Mouse (Mus musculus) bone marrow macrophage, adult 2 months (primary cell): ENCODE data around the gene Galnt17. TPM values are rescaled to one million over a fixed set of nuclear protein-coding genes. Genes with fewer than 3 reads are reported as not detected.

Experiments
- H3K27ac ChIP-seq: 2 replicates; pipeline ENCODE4 v1.5.1; 2012; ENCODE audit warnings: low read depth, low read length; ENCODE audit not compliant: insufficient read depth
- H3K4me1 ChIP-seq: 2 replicates; pipeline ENCODE4 v1.6.1; 2012; ENCODE audit warnings: low read length; ENCODE audit not compliant: control insufficient read depth, insufficient read depth
- H3K4me3 ChIP-seq: 2 replicates; pipeline ENCODE4 v1.5.1; 2012; ENCODE audit warnings: mild to moderate bottlenecking, low read length, moderate library complexity; ENCODE audit not compliant: insufficient read depth
- CTCF ChIP-seq: IDR thresholded peaks from 2 replicates; pipeline ENCODE4 v1.5.1; 2012; ENCODE audit warnings: low read depth, mild to moderate bottlenecking, low read length, moderate library complexity
- POLR2A ChIP-seq: IDR thresholded peaks from 2 replicates; pipeline ENCODE4 v1.6.1; 2012; ENCODE audit warnings: mild to moderate bottlenecking, low read depth, low read length, borderline replicate concordance
- polyA plus RNA-seq: library from polyadenylated mRNA; stranded (reverse); fragments of >200 nt; gene quantifications from 2 replicates; pipeline ENCODE4 v1.2.4, GENCODE M21; 2012; ENCODE audit not compliant: missing spikeins, insufficient read depth, insufficient read length

The Galnt17 gene
- polyA plus RNA-seq, 1 experiment: not detected

- Histone ChIP-seq H3K4me1 (no peaks in the 10 kb centered on the region), H3K27ac (no peak overlapping the region), H3K4me3 (no peak overlapping the region)
- TF ChIP-seq CTCF (no peak), POLR2A (no peak)
These were observed 90.1 kb downstream of the Galnt17 start for GRCm38 (mm10) chr5:131218221-131218620.

DNA sequence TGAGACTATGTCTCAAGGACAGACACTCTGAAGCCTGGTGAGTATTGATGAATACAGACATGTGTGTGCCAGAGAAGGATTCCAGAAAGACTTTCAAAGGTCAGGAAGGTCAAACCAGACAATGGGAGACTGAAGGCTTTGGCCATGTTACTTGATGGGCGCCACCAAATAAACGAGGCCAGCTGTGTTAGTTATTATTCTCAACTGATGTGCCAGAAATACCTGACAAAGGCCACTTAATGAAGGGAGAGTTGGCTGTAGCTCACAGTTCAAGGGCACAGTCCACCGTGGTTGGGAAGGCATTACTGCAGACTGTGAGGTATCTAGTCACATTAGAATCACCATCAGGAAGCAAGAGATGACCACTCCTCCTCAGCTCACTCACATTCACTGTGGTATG lies 96.7 kb downstream of the Galnt17 start:
- TF ChIP-seq POLR2A: no peak
- TF ChIP-seq CTCF: no peak
- no peaks in the 10 kb centered on the region for H3K4me1 ChIP-seq
- H3K27ac ChIP-seq: no peak overlapping the region
- H3K4me3 ChIP-seq: no peak overlapping the region

DNA sequence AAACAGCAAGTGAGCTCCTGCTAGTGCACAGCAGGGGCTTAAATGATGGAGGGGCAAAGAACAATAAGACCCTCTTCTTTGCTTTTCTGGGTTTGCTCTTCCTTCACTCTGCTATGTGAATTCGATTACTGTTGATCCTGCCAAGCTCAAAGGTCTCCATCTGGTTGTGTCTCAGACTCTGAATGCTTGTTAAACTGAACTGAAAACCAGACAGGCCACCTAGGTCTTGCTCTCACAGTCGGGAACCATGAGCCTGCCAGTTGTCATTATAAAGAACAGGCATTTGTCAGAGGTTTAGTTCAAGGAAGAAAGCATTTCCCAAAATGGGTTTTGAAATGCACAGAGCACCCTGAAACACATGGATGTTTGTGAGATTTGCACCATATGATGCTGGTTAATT lies 107.2 kb downstream of the Galnt17 start:
- no peak overlapping the region for H3K27ac ChIP-seq
- no peaks in the 10 kb centered on the region for H3K4me1 ChIP-seq
- no peak for TF ChIP-seq POLR2A
- no peak for TF ChIP-seq CTCF
- H3K4me3 ChIP-seq: no peak overlapping the region

GRCm38 (mm10) chr5:131192311-131192710 lies 116.0 kb downstream of the Galnt17 start:
- H3K27ac ChIP-seq: no peak overlapping the region
- H3K4me1 ChIP-seq: no peaks in the 10 kb centered on the region
- TF ChIP-seq POLR2A (no peak), CTCF (no peak)
- H3K4me3 ChIP-seq: no peak overlapping the region

- Histone ChIP-seq H3K4me3 (no peak overlapping the region), H3K4me1 (no peaks in the 10 kb centered on the region), H3K27ac (no peak overlapping the region)
- no peak for TF ChIP-seq POLR2A
- TF ChIP-seq CTCF: no peak
These were observed 123.7 kb downstream of the Galnt17 start for GRCm38 (mm10) chr5:131184566-131184965.

- TF ChIP-seq POLR2A (no peak), CTCF (no peak)
- H3K27ac ChIP-seq: no peak overlapping the region
- H3K4me3 ChIP-seq: no peak overlapping the region
- no peaks in the 10 kb centered on the region for H3K4me1 ChIP-seq
These were observed 127.1 kb downstream of the Galnt17 start for GRCm38 (mm10) chr5:131181231-131181630.

- Histone ChIP-seq H3K4me1 (no peaks in the 10 kb centered on the region), H3K4me3 (no peak overlapping the region), H3K27ac (no peak overlapping the region)
- no peak for TF ChIP-seq CTCF
- TF ChIP-seq POLR2A: no peak
These were observed 127.5 kb downstream of the Galnt17 start for GRCm38 (mm10) chr5:131180756-131181155.

GRCm38 (mm10) chr5:131177851-131178250 lies 130.4 kb downstream of the Galnt17 start:
- Histone ChIP-seq H3K27ac (no peak overlapping the region), H3K4me1 (no peaks in the 10 kb centered on the region), H3K4me3 (no peak overlapping the region)
- no peak for TF ChIP-seq CTCF
- TF ChIP-seq POLR2A: no peak

DNA sequence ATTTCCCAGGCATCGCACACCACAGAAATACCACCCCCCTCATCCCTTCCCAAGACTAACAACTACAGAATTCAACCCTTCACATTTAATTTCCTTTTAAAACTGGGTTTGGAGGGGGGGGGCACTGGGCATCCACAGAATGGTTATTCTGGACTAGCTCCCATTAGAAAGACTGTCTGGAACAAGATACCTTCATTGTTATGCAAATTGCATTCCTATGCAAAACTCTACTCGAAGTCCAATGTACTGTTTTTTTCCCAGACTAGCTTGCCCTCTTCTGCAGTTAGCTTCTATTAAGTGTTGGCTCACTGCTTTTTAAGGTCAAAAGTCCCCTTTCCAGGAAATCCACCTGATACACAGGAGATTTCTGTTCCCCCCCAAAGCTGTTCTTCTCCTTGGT lies 131.1 kb downstream of the Galnt17 start:
- Histone ChIP-seq H3K27ac (no peak overlapping the region), H3K4me3 (no peak overlapping the region), H3K4me1 (no peaks in the 10 kb centered on the region)
- no peak for TF ChIP-seq CTCF
- no peak for TF ChIP-seq POLR2A

- Histone ChIP-seq H3K4me3 (no peak overlapping the region), H3K27ac (no peak overlapping the region), H3K4me1 (no peaks in the 10 kb centered on the region)
- TF ChIP-seq POLR2A (no peak), CTCF (no peak)
These were observed 139.1 kb downstream of the Galnt17 start for GRCm38 (mm10) chr5:131169186-131169585.

GRCm38 (mm10) chr5:131167366-131167765 lies 140.9 kb downstream of the Galnt17 start:
- Histone ChIP-seq H3K4me3 (no peak overlapping the region), H3K27ac (no peak overlapping the region), H3K4me1 (no peaks in the 10 kb centered on the region)
- TF ChIP-seq CTCF (no peak), POLR2A (no peak)
